In genomic region chr12:35182675-35183074, GRCm38 (mm10) we compare ENCODE assay signal across 8 mouse cellular contexts.
A peak's percentile ranks its signal among the peaks of the same experiment; 100 is the strongest.
DNase-seq lines count a peak whose midpoint lies in the region; ATAC-seq and TF ChIP-seq lines count a peak whose summit lies in the region.

No protein-coding gene starts in this region.

- no peaks in the 10 kb centered on the region for H3K79me2 ChIP-seq in heart, adult 2 months (replicated peaks; ENCODE audit: control insufficient read depth, insufficient read depth, low read length)

- no peaks in the 10 kb centered on the region for H3K36me3 ChIP-seq in heart, adult 2 months (ENCODE audit: control insufficient read depth, insufficient read depth, low read length)
- H3K36me3 ChIP-seq in intestine, postnatal 0 days (ENCODE audit: control insufficient read depth, insufficient read depth), result no peaks in the 10 kb centered on the region
- H3K36me3 ChIP-seq in midbrain, embryonic 14.5 days (ENCODE audit: control insufficient read depth, insufficient read depth, low read length), result no peaks in the 10 kb centered on the region

- no peaks in the 10 kb centered on the region for H3K4me1 ChIP-seq in heart, adult 2 months (ENCODE audit: control insufficient read depth, insufficient read depth, low read length)
- no peaks in the 10 kb centered on the region for H3K4me1 ChIP-seq in cortical plate, adult 2 months (ENCODE audit: control insufficient read depth, insufficient read depth, low read length)
- H3K4me1 ChIP-seq in intestine, postnatal 0 days (replicated peaks; ENCODE audit: control insufficient read depth, insufficient read depth, low read length), result no peaks in the 10 kb centered on the region
- H3K4me1 ChIP-seq in midbrain, embryonic 14.5 days (ENCODE audit: control insufficient read depth, insufficient read depth, low read length), result no peaks in the 10 kb centered on the region

- H3K27ac ChIP-seq in heart, adult 2 months, result no peak overlapping the region
- no peak overlapping the region for H3K27ac ChIP-seq in cortical plate, adult 2 months (ENCODE audit: insufficient read depth, low read length)
- H3K27ac ChIP-seq in intestine, postnatal 0 days (ENCODE audit: low read depth, low read length), result no peak overlapping the region
- no peak overlapping the region for H3K27ac ChIP-seq in midbrain, embryonic 14.5 days (replicated peaks; ENCODE audit: low read depth, low read length)

- H3K9ac ChIP-seq in heart, adult 2 months (ENCODE audit: low read depth, low read length), result no peak overlapping the region
- no peak overlapping the region for H3K9ac ChIP-seq in intestine, postnatal 0 days (ENCODE audit: low read depth, low read length)
- no peak overlapping the region for H3K9ac ChIP-seq in midbrain, embryonic 14.5 days (replicated peaks; ENCODE audit: low read length)

- intact Hi-C loops in heart, adult 2 months (cut with DNase I), result loop anchor here (1.0 to 10.0 kb wide), 4 partner anchors 518 to 1794 kb away; no protein-coding TSS in a partner anchor
- intact Hi-C loops in left cerebral cortex, postnatal 25 days (cut with DNase I), result loop anchor here (1.0 to 10.0 kb wide), 5 partner anchors 145 to 1708 kb away; partner anchors contain the start of gene Hdac9

- WGBS in heart, adult 2 months, result 10% methylated on average over 3 of the region's 3 CpGs
- 8% methylated on average over 3 of the region's 3 CpGs for WGBS in intestine, postnatal 0 days
- WGBS in midbrain, embryonic 14.5 days, result 11% methylated on average over 3 of the region's 3 CpGs

- TF ChIP-seq CTCF in heart, adult 2 months (IDR thresholded peaks at IDR 0.05), result peak; percentile 92
- TF ChIP-seq CTCF in cortical plate, adult 2 months (IDR thresholded peaks at IDR 0.05; ENCODE audit: extremely low read depth, insufficient read depth, low read length), result peak; percentile 96
- TF ChIP-seq CTCF in intestine, postnatal 0 days (IDR thresholded peaks at IDR 0.05; ENCODE audit: low read depth), result peak; percentile 96

- no peak overlapping the region for H3K4me2 ChIP-seq in intestine, postnatal 0 days (replicated peaks; ENCODE audit: low read depth)
- no peak overlapping the region for H3K4me2 ChIP-seq in midbrain, embryonic 14.5 days (ENCODE audit: low read length)

- H3K4me3 ChIP-seq in heart, adult 2 months, result no peak overlapping the region
- no peak overlapping the region for H3K4me3 ChIP-seq in cortical plate, adult 2 months (ENCODE audit: insufficient read depth, low read length)
- H3K4me3 ChIP-seq in intestine, postnatal 0 days (ENCODE audit: low read depth, low read length), result no peak overlapping the region
- H3K4me3 ChIP-seq in midbrain, embryonic 14.5 days (replicated peaks; ENCODE audit: low read depth, low read length), result no peak overlapping the region

- H3K27me3 ChIP-seq in heart, adult 2 months (ENCODE audit: control insufficient read depth, insufficient read depth, low read length), result no peaks in the 10 kb centered on the region
- H3K27me3 ChIP-seq in intestine, postnatal 0 days (replicated peaks; ENCODE audit: control insufficient read depth, insufficient read depth, low read length), result no peaks in the 10 kb centered on the region
- no peaks in the 10 kb centered on the region for H3K27me3 ChIP-seq in midbrain, embryonic 14.5 days (ENCODE audit: control insufficient read depth, insufficient read depth, low read length)

- no peak for TF ChIP-seq POLR2A in heart, adult 2 months (IDR thresholded peaks at IDR 0.05; ENCODE audit: insufficient read depth, low read depth, low read length)
- TF ChIP-seq POLR2A in cortical plate, adult 2 months (IDR thresholded peaks at IDR 0.05; ENCODE audit: extremely low read depth, insufficient read depth, low read length), result no peak

- peak; percentile 62 to 83 for DNase-seq in heart, adult 2 months
- DNase-seq in heart, adult 11 months, result no peak
- peak; percentile 82 for DNase-seq in gastrocnemius, postnatal 10 days
- DNase-seq in left cerebral cortex, postnatal 25 days (ENCODE audit: low spot score in 2 of 2), result peak; percentile 84 to 90
- DNase-seq in midbrain, embryonic 14.5 days, result peak; percentile 94
- DNase-seq in spleen, adult 12 weeks (ENCODE audit: low spot score), result peak; percentile 56

- 0 out of 2 replicates have a peak, but pooled peaks have one; percentile 65 for TF ChIP-seq EP300 in heart, adult 2 months (IDR thresholded peaks at IDR 0.05; ENCODE audit: insufficient read depth, low read depth, low read length)

- H3K9me3 ChIP-seq in intestine, postnatal 0 days (ENCODE audit: control insufficient read depth), result no peaks in the 10 kb centered on the region
- no peaks in the 10 kb centered on the region for H3K9me3 ChIP-seq in midbrain, embryonic 14.5 days (ENCODE audit: control insufficient read depth, low read length)

- ATAC-seq in intestine, postnatal 0 days, result no peak
- ATAC-seq in midbrain, embryonic 14.5 days (ENCODE audit: low FRiP score, low TSS enrichment), result peak; percentile 86; the same call in 1 of the 2 replicates
